In genomic region chr9:78587218-78587883, GRCm38 (mm10) we compare ENCODE assay signal across 8 mouse cellular contexts. TPM values are rescaled to one million over a fixed set of nuclear protein-coding genes. Genes with fewer than 3 reads are reported as not detected.
A peak's percentile ranks its signal among the peaks of the same experiment; 100 is the strongest.
DNase-seq lines count a peak whose midpoint lies in the region; ATAC-seq and TF ChIP-seq lines count a peak whose summit lies in the region.

No protein-coding gene starts in this region.

- H3K9me3 ChIP-seq in hindbrain, embryonic 13.5 days: no peaks in the 10 kb centered on the region
- no peaks in the 10 kb centered on the region for H3K9me3 ChIP-seq in liver, embryonic 15.5 days (replicated peaks)
- no peaks in the 10 kb centered on the region for H3K9me3 ChIP-seq in neural tube, embryonic 11.5 days (ENCODE audit: control insufficient read depth, low read length)

- ATAC-seq in frontal cortex, adult (ENCODE audit: low TSS enrichment): no peak; the same call in 1 of the 2 replicates
- peak; percentile 23 for ATAC-seq in common myeloid progenitor, adult 5-6 weeks (replicated peaks; ENCODE audit: low read depth, poor library complexity, severe bottlenecking)
- ATAC-seq in hindbrain, embryonic 13.5 days (ENCODE audit: low FRiP score): peak; percentile 75
- ATAC-seq in liver, embryonic 15.5 days (ENCODE audit: insufficient read depth): peak; percentile 38
- ATAC-seq in neural tube, embryonic 11.5 days (ENCODE audit: insufficient read depth, low FRiP score, low TSS enrichment): peak; percentile 72

- H3K4me1 ChIP-seq in hindbrain, embryonic 13.5 days (replicated peaks): peaks cover 21% of the 10 kb centered on the region
- H3K4me1 ChIP-seq in liver, embryonic 15.5 days (replicated peaks): peaks cover 27% of the 10 kb centered on the region
- no peaks in the 10 kb centered on the region for H3K4me1 ChIP-seq in neural tube, embryonic 11.5 days (ENCODE audit: control insufficient read depth, insufficient read depth, low read length)

- no peaks in the 10 kb centered on the region for H3K27me3 ChIP-seq in C2C12 (ENCODE audit: control insufficient read depth, insufficient read depth, insufficient read length)
- H3K27me3 ChIP-seq in hindbrain, embryonic 13.5 days: no peaks in the 10 kb centered on the region
- H3K27me3 ChIP-seq in liver, embryonic 15.5 days: no peaks in the 10 kb centered on the region; the same call in 1 of the 2 replicates
- H3K27me3 ChIP-seq in neural tube, embryonic 11.5 days (ENCODE audit: control insufficient read depth, insufficient read depth, low read length): no peaks in the 10 kb centered on the region

- H3K4me2 ChIP-seq in hindbrain, embryonic 13.5 days: peak overlapping the region; percentile 58
- H3K4me2 ChIP-seq in liver, embryonic 15.5 days: peak overlapping the region; percentile 90
- peak overlapping the region; percentile 56 for H3K4me2 ChIP-seq in neural tube, embryonic 11.5 days (ENCODE audit: low read depth)

- peak overlapping the region; percentile 83 for H3K27ac ChIP-seq in hindbrain, embryonic 13.5 days
- H3K27ac ChIP-seq in liver, embryonic 15.5 days (replicated peaks): peak overlapping the region; percentile 70
- peak overlapping the region; percentile 53; the same call in 1 of the 2 replicates for H3K27ac ChIP-seq in neural tube, embryonic 11.5 days (ENCODE audit: low read depth, low read length)

- H3K36me3 ChIP-seq in C2C12 (ENCODE audit: control insufficient read depth, insufficient read depth): no peaks in the 10 kb centered on the region
- H3K36me3 ChIP-seq in hindbrain, embryonic 13.5 days: peaks cover 14% of the 10 kb centered on the region
- no peaks in the 10 kb centered on the region for H3K36me3 ChIP-seq in liver, embryonic 15.5 days (replicated peaks)
- no peaks in the 10 kb centered on the region for H3K36me3 ChIP-seq in neural tube, embryonic 11.5 days (ENCODE audit: control insufficient read depth, insufficient read depth, low read length)

- H3K79me2 ChIP-seq in C2C12 (ENCODE audit: control insufficient read depth, insufficient read depth): no peaks in the 10 kb centered on the region

- 3% methylated on average over 31 of the region's 31 CpGs for WGBS in hindbrain, embryonic 13.5 days
- WGBS in liver, embryonic 15.5 days (ENCODE audit: insufficient replicate concordance): under 1% methylated on average over 31 of the region's 31 CpGs
- 2% methylated on average over 31 of the region's 31 CpGs for WGBS in neural tube, embryonic 11.5 days

- H3K9ac ChIP-seq in hindbrain, embryonic 13.5 days: peak overlapping the region; percentile 78
- H3K9ac ChIP-seq in liver, embryonic 15.5 days: peak overlapping the region; percentile 72
- H3K9ac ChIP-seq in neural tube, embryonic 11.5 days (ENCODE audit: low read length): peak overlapping the region; percentile 63

- H3K79me3 ChIP-seq in C2C12 (ENCODE audit: low read depth): no peaks in the 10 kb centered on the region

- peak overlapping the region; percentile 86 for H3ac ChIP-seq in C2C12 (ENCODE audit: control insufficient read depth, insufficient read length, low read depth)

- DNase-seq in frontal cortex, adult 2 months (ENCODE audit: extremely low spot score in 1 of 2, low spot score in 1 of 2): peak; percentile 19 to 40
- no peak for DNase-seq in neural tube, embryonic 11.5 days (ENCODE audit: low spot score)
- DNase-seq in left cerebral cortex, adult 9 months (ENCODE audit: low spot score in 2 of 2): no peak

- TF ChIP-seq CTCF in C2C12 (IDR thresholded peaks at IDR 0.05; ENCODE audit: control insufficient read depth, insufficient read depth, insufficient read length): no peak

- peak overlapping the region; percentile 49 for H3K4me3 ChIP-seq in C2C12 (ENCODE audit: insufficient read depth, poor library complexity, severe bottlenecking)
- peak overlapping the region; percentile 67 for H3K4me3 ChIP-seq in hindbrain, embryonic 13.5 days
- H3K4me3 ChIP-seq in liver, embryonic 15.5 days (replicated peaks): peak overlapping the region; percentile 76
- H3K4me3 ChIP-seq in neural tube, embryonic 11.5 days (ENCODE audit: low read depth, low read length): peak overlapping the region; percentile 67

TF ChIP-seq in C2C12, 6 proteins besides CTCF, POLR2A, EP300 and RAD21:
- TF ChIP-seq MYOG (IDR thresholded peaks at IDR 0.05; ENCODE audit: control insufficient read depth, extremely low read depth, insufficient read length): no peak

RNA-seq across cellular contexts. Expression of gene Slc17a5, which starts 0.5 kb away (rescaled TPM):
- polyA plus RNA-seq in frontal cortex, adult 2 months (2012; rRNA removed): 14.7 and 17.1 TPM in 2 replicates
- polyA plus RNA-seq in C2C12 (2012; fragmentation: generic; extraction: Trizol): 3.7 TPM
- total RNA-seq in common myeloid progenitor, adult 5-6 weeks (2017): 5.9 and 8.7 TPM in 2 replicates
- polyA plus RNA-seq in hindbrain, embryonic 13.5 days (2015; fragmentation: Nextera tagmentation; extraction: Ambion mirVana): 18.8 and 19.4 TPM in 2 replicates
- polyA plus RNA-seq in liver, embryonic 15.5 days (2015; fragmentation: Nextera tagmentation; extraction: Ambion mirVana): 4.2 and 4.7 TPM in 2 replicates
- polyA plus RNA-seq in neural tube, embryonic 11.5 days (2014; fragmentation: Nextera tagmentation; extraction: Ambion mirVana): 10.6 and 11.5 TPM in 2 replicates

RNA-seq across cellular contexts. Expression of gene Cd109, which starts 28.0 kb away (rescaled TPM):
- polyA plus RNA-seq in frontal cortex, adult 2 months (2012; rRNA removed): 0.17 and 0.22 TPM in 2 replicates
- 5.9 TPM for polyA plus RNA-seq in C2C12 (2012; fragmentation: generic; extraction: Trizol)
- total RNA-seq in common myeloid progenitor, adult 5-6 weeks (2017): not detected in 2 replicates
- 1.6 and 2.0 TPM in 2 replicates for polyA plus RNA-seq in hindbrain, embryonic 13.5 days (2015; fragmentation: Nextera tagmentation; extraction: Ambion mirVana)
- 0.08 and 0.17 TPM in 2 replicates for polyA plus RNA-seq in liver, embryonic 15.5 days (2015; fragmentation: Nextera tagmentation; extraction: Ambion mirVana)
- 3.8 and 5.0 TPM in 2 replicates for polyA plus RNA-seq in neural tube, embryonic 11.5 days (2014; fragmentation: Nextera tagmentation; extraction: Ambion mirVana)

Comparison
In these comparisons a context has a peak if more than half of its experiments do, and no peak if none do; other contexts are left out.
1. DNase-seq: peak in frontal cortex, adult 2 months (2 of 2); none in neural tube, embryonic 11.5 days (single experiment) and left cerebral cortex, adult 9 months (0 of 2).
2. Peak in every context shown above with its lines, with median percentiles within 50 percentile points of each other: H3K4me3 ChIP-seq, H3K27ac ChIP-seq, H3K4me2 ChIP-seq and H3K9ac ChIP-seq.